Mouse (Mus musculus): ENCODE measurements around the gene Tex35. TPM values are rescaled to one million over a fixed set of nuclear protein-coding genes. Genes with fewer than 3 reads are reported as not detected.
A peak's percentile ranks its signal among the peaks of the same experiment; 100 is the strongest.

Gene Tex35
- total RNA-seq, 2 experiments from 2014 or later, result not detected

GRCm38 (mm10) chr1:157081076-157081804 is 27.2 kb downstream of the Tex35 start:
- no peak for DNase-seq

- no peak for DNase-seq
Observed at GRCm38 (mm10) chr1:157080071-157080470, 28.4 kb downstream of the Tex35 start.

- DNase-seq, result peak; percentile 59
Observed at GRCm38 (mm10) chr1:157079384-157080025, 29.0 kb downstream of the Tex35 start.

GRCm38 (mm10) chr1:157076781-157077705 is 31.4 kb downstream of the Tex35 start:
- DNase-seq, result peak; percentile 97

GRCm38 (mm10) chr1:157076257-157076656 is 32.2 kb downstream of the Tex35 start:
- peak; percentile 85 for DNase-seq

GRCm38 (mm10) chr1:157074937-157075336 is 33.5 kb downstream of the Tex35 start:
- DNase-seq, result no peak

GRCm38 (mm10) chr1:157074371-157074770 is 34.1 kb downstream of the Tex35 start:
- DNase-seq, result no peak

GRCm38 (mm10) chr1:157073592-157073991 is 34.9 kb downstream of the Tex35 start:
- DNase-seq, result no peak

- no peak for DNase-seq
Observed at GRCm38 (mm10) chr1:157069181-157069828, 39.2 kb downstream of the Tex35 start.

GRCm38 (mm10) chr1:157068316-157068715 is 40.2 kb downstream of the Tex35 start:
- no peak for DNase-seq

GRCm38 (mm10) chr1:157065819-157066730 is 42.4 kb downstream of the Tex35 start:
- DNase-seq, result no peak

- DNase-seq, result no peak
Observed at GRCm38 (mm10) chr1:157063318-157064115, 45.0 kb downstream of the Tex35 start.

- no peak for DNase-seq
Observed at GRCm38 (mm10) chr1:157062445-157062825, 46.0 kb downstream of the Tex35 start.

- no peak for DNase-seq
Observed at GRCm38 (mm10) chr1:157061800-157062444, 46.6 kb downstream of the Tex35 start.

GRCm38 (mm10) chr1:157061170-157061569 is 47.3 kb downstream of the Tex35 start:
- no peak for DNase-seq

- no peak for DNase-seq
Observed at GRCm38 (mm10) chr1:157060441-157061135, 47.9 kb downstream of the Tex35 start.

- no peak for DNase-seq
Observed at GRCm38 (mm10) chr1:157055901-157056300, 52.6 kb downstream of the Tex35 start.

GRCm38 (mm10) chr1:157055288-157055831 is 53.1 kb downstream of the Tex35 start:
- DNase-seq, result no peak

- no peak for DNase-seq
Observed at GRCm38 (mm10) chr1:157054659-157055058, 53.8 kb downstream of the Tex35 start.

Data from gastrocnemius, postnatal 10 days (tissue).